7 mouse cellular contexts compared by ENCODE assay signal in the genomic region with DNA sequence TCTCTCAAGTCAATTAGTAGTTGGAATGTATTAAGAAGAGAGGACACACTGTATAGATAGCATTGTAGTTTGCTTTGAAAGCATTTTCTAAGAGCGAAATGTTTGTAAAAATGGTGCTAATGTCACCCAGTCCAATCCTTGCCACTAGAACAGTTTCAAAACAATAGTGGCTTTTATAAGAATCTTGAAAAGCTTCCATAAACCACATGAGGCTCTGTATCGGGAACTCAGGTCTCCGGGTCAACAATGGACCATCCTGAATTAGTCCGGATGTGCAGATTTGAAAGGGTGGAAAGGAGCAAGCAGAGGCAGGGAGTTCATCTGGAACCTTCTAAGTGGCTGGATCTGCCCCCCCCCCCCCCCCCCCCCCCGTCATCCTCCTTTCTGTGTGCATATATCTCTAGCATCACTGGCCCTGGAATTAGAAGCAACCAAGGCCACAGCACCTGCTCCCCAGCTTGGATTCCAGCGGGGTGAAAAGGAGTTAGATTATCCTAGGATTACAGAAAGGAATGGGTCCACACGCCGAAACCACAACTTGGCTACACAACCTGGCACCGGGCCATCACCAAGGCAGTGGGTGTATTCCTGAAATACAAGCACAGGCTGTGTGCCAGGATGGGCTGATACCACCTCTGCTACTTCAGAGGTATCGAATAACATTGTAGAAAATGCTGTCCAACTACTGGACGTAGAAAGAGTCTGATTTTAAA. TPM values are rescaled to one million over a fixed set of nuclear protein-coding genes. Genes with fewer than 3 reads are reported as not detected.
DNase-seq lines count a peak whose midpoint lies in the region; ATAC-seq lines count a peak whose summit lies in the region.

No protein-coding gene starts in this region.

- no peak overlapping the region for H3K9ac ChIP-seq in forebrain, embryonic 16.5 days (replicated peaks; ENCODE audit: low read depth, low read length)

- H3K4me1 ChIP-seq in forebrain, embryonic 16.5 days (replicated peaks; ENCODE audit: control insufficient read depth, insufficient read depth, low read length), result 0 out of 2 replicates have a peak, but pooled peaks cover 9% of the 10 kb centered on the region

- H3K27ac ChIP-seq in forebrain, embryonic 16.5 days (ENCODE audit: low read length), result no peak overlapping the region

- intact Hi-C loops in heart, postnatal 14 days (cut with DNase I), result loop anchor here (5.0 kb wide), 1 partner anchor 41 kb away; a partner anchor contains a TSS
- intact Hi-C loops in left cerebral cortex, postnatal 36 days (cut with DNase I), result no loop called here

- peak; percentile 61 for DNase-seq in urinary bladder, postnatal 14 days (ENCODE audit: low spot score)
- DNase-seq in urinary bladder, adult 18-20 months (ENCODE audit: low spot score in 2 of 2), result no peak
- DNase-seq in cerebellum, postnatal 14 days, result peak; percentile 83 to 88
- peak; percentile 37 to 45 for DNase-seq in heart, postnatal 14 days
- DNase-seq in left cerebral cortex, postnatal 36 days (ENCODE audit: low spot score in 2 of 2), result peak; percentile 28 to 52
- DNase-seq in testis, postnatal 14 days (ENCODE audit: low spot score), result peak; percentile 36

- H3K4me3 ChIP-seq in forebrain, embryonic 16.5 days (replicated peaks; ENCODE audit: low read length), result no peak overlapping the region

- no peaks in the 10 kb centered on the region for H3K9me3 ChIP-seq in forebrain, embryonic 16.5 days (ENCODE audit: control insufficient read depth, low read length)

- WGBS in forebrain, embryonic 16.5 days, result 43% methylated on average over 10 of the region's 11 CpGs

- no peak overlapping the region for H3K4me2 ChIP-seq in forebrain, embryonic 16.5 days (ENCODE audit: low read length)

- ATAC-seq in forebrain, embryonic 16.5 days, result no peak

- H3K27me3 ChIP-seq in forebrain, embryonic 16.5 days (replicated peaks; ENCODE audit: control insufficient read depth, insufficient read depth, low read length), result no peaks in the 10 kb centered on the region

- no peaks in the 10 kb centered on the region for H3K36me3 ChIP-seq in forebrain, embryonic 16.5 days (ENCODE audit: control insufficient read depth, insufficient read depth)

RNA-seq across cellular contexts. Expression of a gene that starts 42.0 kb away (rescaled TPM):
- total RNA-seq in heart, postnatal 14 days (2021), result 1 to 10 TPM; 5.0 to 7.0 TPM
- 1 to 10 TPM; 7.5 to 9.8 TPM for total RNA-seq in left cerebral cortex, postnatal 36 days (2021)
- polyA plus RNA-seq in forebrain, embryonic 16.5 days (2015; fragmentation: Nextera tagmentation; extraction: Ambion mirVana), result 8.7 and 11.3 TPM in 2 replicates

Comparison
In these comparisons a context has a peak if more than half of its experiments do, and no peak if none do; other contexts are left out.
1. DNase-seq: peak in urinary bladder, postnatal 14 days (single experiment), cerebellum, postnatal 14 days (2 of 2), heart, postnatal 14 days (2 of 2), left cerebral cortex, postnatal 36 days (2 of 2) and testis, postnatal 14 days (single experiment); none in urinary bladder, adult 18-20 months (0 of 2).